Mouse (Mus musculus) megakaryocyte, embryonic 14.5 days (primary cell): ENCODE measurements around the gene Aph1a. TPM values are rescaled to one million over a fixed set of nuclear protein-coding genes. Genes with fewer than 3 reads are reported as not detected.

Source experiments
- H3K27me3 ChIP-seq: replicated peaks from 2 replicates; pipeline ENCODE3; 2012; ENCODE audit warnings: inconsistent platforms
- H3K36me3 ChIP-seq: replicated peaks from 2 replicates; pipeline ENCODE3; 2012; ENCODE audit warnings: low read length, inconsistent platforms, mixed read lengths
- H3K4me1 ChIP-seq: 2 replicates; pipeline ENCODE4 v1.6.1; 2012; ENCODE audit warnings: inconsistent platforms
- H3K4me3 ChIP-seq: replicated peaks from 2 replicates; pipeline ENCODE3; 2012; ENCODE audit warnings: moderate library complexity, mild to moderate bottlenecking, inconsistent platforms
- H3K9me3 ChIP-seq: 2 replicates; pipeline ENCODE4 v1.6.1; 2012; ENCODE audit warnings: inconsistent platforms
- FLI1 ChIP-seq: IDR thresholded peaks from 2 replicates; pipeline ENCODE4 v1.6.1; 2012; ENCODE audit warnings: low read length, inconsistent platforms, mixed read lengths
- GATA1 ChIP-seq: IDR thresholded peaks from 3 replicates; pipeline ENCODE4 v1.6.1; 2012; ENCODE audit warnings: mixed read lengths, low read length, inconsistent platforms, borderline replicate concordance
- polyA plus RNA-seq: library from polyadenylated mRNA; stranded (reverse); fragments of >175 nt; gene quantifications from 2 replicates; pipeline ENCODE4 v1.2.3, GENCODE M21; 2012; ENCODE audit warnings: low replicate concordance; ENCODE audit not compliant: insufficient read depth

Gene Aph1a
- polyA plus RNA-seq, 1 experiment, result 61.7 TPM

DNA sequence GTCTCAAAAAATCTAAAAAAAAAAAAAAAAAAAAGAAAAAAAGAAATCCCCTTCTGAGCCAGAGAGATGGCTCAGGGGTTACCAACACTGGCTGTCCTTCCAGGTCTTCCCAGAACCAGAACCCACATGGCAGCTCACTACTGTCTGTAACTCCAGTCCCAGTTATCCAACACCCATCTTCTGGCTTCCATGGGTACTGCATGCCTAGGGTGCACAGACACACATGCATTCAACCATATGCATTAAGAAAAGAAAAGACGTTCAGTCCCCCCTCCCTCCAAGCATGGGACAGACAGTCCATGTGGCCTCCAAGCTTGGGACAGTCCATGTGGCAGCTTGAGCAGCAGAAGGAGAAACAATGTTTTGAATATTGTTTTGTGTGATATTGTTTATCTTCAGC, 38.4 kb downstream of the Aph1a start:
- H3K4me3 ChIP-seq, result no peak overlapping the region
- no peak for TF ChIP-seq FLI1
- no peak for TF ChIP-seq GATA1

DNA sequence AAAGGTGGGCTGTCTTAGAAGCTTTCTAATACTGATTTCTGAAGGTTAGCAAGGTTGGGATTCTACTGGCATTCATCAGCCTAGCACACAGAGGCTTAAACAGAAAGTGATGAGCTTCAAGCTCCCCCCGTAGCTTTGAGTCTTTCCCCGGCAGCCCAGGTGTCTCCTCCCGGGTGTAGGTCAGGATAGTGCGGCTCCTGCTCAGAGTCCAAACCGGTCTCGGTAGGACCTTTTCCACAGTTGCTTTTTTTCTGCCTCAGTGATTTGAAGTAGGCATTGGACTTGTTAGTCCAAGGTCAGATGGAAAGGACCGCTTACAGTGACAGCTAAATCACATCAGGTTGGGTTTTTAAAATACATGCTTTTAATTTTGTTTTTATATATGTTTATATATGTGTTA, 38.8 kb downstream of the Aph1a start:
- Histone ChIP-seq H3K27me3 (no peaks in the 10 kb centered on the region), H3K9me3 (no peaks in the 10 kb centered on the region), H3K4me1 (peaks cover 47% of the 10 kb centered on the region), H3K4me3 (no peak overlapping the region), H3K36me3 (peaks cover 39% of the 10 kb centered on the region)
- no peak for TF ChIP-seq FLI1
- TF ChIP-seq GATA1, result no peak

More for the DNA sequence above, 38.4 kb downstream of the Aph1a start:
- H3K27me3 ChIP-seq, result no peaks in the 10 kb centered on the region
- no peaks in the 10 kb centered on the region for H3K9me3 ChIP-seq
- H3K4me1 ChIP-seq, result peaks cover 45% of the 10 kb centered on the region
- peaks cover 35% of the 10 kb centered on the region for H3K36me3 ChIP-seq

DNA sequence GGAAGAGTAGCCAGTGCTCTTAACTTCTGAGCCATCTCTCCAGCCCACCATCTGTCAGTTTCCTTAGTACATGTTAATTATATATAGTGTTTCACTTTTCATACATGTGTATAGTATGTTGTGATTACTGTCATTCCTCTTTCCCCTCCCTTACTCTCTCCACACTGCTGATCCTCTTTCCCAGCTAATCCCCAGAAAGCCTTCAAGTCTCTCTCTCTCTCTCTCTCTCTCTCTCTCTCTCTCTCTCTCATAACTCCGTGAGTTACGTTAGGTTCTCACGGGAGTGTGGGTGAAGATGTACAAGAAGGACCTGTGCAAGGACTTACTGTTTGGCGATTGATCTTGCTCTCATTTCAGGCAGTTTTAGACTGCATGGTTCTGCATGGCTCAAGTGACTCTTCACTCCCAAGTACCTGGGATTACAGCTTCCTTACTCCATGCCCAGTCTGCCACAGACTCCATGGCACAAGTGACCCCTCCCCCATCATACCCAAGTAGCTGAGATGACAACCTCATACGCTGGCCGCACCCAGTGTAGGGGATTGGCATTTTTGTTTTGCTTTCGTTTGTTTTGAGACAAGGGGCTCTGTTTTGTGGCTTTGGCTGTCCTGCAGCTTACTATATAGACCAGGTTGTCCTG, 39.5 kb downstream of the Aph1a start:
- H3K27me3 ChIP-seq, result no peaks in the 10 kb centered on the region
- no peak overlapping the region for H3K4me3 ChIP-seq
- H3K9me3 ChIP-seq, result no peaks in the 10 kb centered on the region
- H3K4me1 ChIP-seq, result peaks cover 49% of the 10 kb centered on the region
- no peak for TF ChIP-seq GATA1
- no peak for TF ChIP-seq FLI1
- H3K36me3 ChIP-seq, result peaks cover 46% of the 10 kb centered on the region

DNA sequence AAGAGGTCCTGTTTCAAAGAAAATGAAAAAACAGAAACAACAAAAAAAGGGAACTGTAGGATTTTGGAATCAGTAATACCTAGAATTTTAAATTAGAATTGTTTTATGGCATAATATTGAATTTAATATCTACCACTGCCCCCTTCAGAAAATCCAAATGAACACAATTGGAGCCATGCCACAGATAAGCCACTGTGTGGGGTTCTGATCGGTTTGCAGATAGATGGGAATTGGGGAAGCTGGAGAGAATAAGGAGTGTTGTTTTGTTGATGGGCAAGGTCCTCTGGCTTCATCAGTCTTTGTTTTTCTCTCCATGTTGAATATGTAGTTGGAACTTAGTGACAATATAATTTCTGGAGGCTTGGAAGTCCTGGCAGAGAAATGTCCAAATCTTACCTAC, 40.7 kb downstream of the Aph1a start:
- Histone ChIP-seq H3K36me3 (peaks cover 58% of the 10 kb centered on the region), H3K4me1 (peaks cover 46% of the 10 kb centered on the region), H3K4me3 (no peak overlapping the region), H3K27me3 (no peaks in the 10 kb centered on the region), H3K9me3 (no peaks in the 10 kb centered on the region)
- TF ChIP-seq GATA1, result no peak

DNA sequence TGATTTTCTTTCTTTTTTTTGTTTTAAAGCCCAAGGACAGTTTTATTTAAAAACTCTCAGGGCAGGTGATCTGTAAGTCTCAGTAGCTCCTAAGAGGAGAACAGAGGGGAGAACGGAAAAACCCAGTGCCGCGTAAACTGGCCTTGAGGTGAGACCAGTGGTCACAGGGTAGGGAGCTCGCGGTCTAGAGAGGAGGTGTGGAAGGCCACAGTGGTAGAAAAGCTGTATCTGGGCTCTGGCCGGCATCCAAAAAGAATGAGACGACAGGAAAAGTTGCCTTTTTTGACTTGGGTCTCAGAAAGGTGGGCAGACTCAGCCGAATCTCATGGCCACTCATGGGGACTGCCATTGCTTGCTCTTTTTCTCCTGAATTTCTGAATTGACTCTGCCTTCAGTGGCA, 44.4 kb downstream of the Aph1a start:
- H3K9me3 ChIP-seq, result no peaks in the 10 kb centered on the region
- H3K36me3 ChIP-seq, result peaks cover 91% of the 10 kb centered on the region
- H3K4me3 ChIP-seq, result no peak overlapping the region
- TF ChIP-seq FLI1 (no peak), GATA1 (no peak)
- H3K27me3 ChIP-seq, result no peaks in the 10 kb centered on the region
- H3K4me1 ChIP-seq, result peaks cover 45% of the 10 kb centered on the region

DNA sequence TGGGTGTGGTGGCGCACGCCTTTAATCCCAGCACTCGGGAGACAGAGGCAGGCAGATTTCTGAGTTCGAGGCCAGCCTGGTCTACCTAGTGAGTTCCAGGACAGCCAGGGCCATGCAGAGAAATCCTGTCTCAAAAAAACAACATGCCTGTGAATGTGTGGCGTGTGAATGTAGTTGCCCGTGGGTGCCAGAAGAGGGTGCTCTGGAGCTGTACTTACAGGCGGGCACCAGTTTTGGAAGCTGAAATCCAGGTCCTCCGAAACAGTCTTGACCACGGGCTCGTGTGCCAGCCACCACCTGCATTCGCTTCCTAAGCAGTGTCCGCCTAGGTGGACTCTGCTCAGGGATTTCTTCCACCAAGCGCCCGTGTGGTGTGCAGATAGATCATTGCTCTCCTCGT, 45.1 kb downstream of the Aph1a start:
- Histone ChIP-seq H3K9me3 (no peaks in the 10 kb centered on the region), H3K4me1 (peaks cover 44% of the 10 kb centered on the region), H3K27me3 (no peaks in the 10 kb centered on the region), H3K4me3 (no peak overlapping the region), H3K36me3 (peaks cover 90% of the 10 kb centered on the region)
- TF ChIP-seq GATA1, result no peak
- no peak for TF ChIP-seq FLI1

DNA sequence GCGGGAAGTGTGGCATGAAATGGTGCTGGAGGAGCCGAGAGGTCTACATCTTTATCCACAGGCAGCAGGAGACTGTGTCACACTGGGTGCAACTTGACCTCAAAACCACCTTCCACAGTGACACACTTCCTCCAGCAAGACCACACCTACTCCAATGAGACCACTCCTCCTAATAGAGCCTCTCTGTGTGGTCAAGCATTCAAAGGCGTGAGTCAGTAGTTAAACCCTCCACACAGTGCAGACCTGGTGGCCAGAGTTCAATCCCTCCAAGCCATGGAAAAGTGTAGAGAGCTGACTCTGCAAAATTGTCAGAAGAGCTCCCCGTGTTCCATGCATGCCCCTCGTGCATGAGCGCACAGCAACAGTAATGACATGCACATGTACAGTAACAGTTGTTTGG, 49.0 kb downstream of the Aph1a start:
- Histone ChIP-seq H3K4me3 (no peak overlapping the region), H3K4me1 (peaks cover 49% of the 10 kb centered on the region), H3K27me3 (no peaks in the 10 kb centered on the region), H3K36me3 (peaks cover 97% of the 10 kb centered on the region), H3K9me3 (no peaks in the 10 kb centered on the region)
- no peak for TF ChIP-seq GATA1
- TF ChIP-seq FLI1, result no peak

DNA sequence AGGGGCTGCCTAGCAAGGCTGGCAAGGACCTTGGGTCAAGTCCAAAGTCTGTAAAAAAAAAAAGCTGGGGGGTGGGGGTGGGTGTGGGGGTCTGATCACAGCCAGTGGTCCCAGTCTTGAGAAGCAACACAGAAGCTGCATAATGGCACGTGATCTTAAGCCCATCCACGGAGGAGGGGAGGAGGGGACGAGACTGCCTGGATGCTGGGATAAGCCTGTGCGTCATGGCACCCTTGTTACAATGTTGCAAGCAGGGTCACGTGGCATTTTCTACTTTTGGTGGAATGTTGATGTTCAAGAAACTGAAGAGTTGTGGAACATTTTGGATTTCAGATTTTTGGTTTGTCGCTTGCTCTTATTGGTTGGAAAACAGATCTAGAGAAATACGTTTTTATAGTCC, 49.5 kb downstream of the Aph1a start:
- H3K4me3 ChIP-seq, result peak overlapping the region; percentile 31
- H3K4me1 ChIP-seq, result peaks cover 44% of the 10 kb centered on the region
- no peak for TF ChIP-seq FLI1
- TF ChIP-seq GATA1, result no peak
- H3K36me3 ChIP-seq, result peaks cover 96% of the 10 kb centered on the region
- H3K27me3 ChIP-seq, result no peaks in the 10 kb centered on the region
- H3K9me3 ChIP-seq, result no peaks in the 10 kb centered on the region

DNA sequence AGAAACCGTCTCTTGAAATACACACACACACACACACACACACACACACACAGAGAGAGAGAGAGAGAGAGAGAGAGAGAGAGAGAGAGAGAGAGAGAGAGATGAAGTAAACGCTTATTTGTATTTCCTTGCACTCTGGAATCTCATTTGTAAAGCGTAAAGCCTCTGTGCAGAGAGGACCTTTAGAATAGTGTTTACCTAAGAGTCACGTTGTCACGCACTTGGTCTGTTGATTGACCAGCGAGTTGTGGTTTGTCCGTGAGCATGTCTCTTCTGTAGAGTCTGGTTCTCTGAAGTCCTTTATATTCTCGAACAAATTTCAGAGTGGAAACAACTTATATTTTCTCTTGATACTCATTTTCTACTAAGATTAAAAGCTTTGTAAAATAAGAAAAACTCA, 51.0 kb downstream of the Aph1a start:
- H3K4me3 ChIP-seq, result no peak overlapping the region
- H3K9me3 ChIP-seq, result no peaks in the 10 kb centered on the region
- H3K27me3 ChIP-seq, result no peaks in the 10 kb centered on the region
- H3K4me1 ChIP-seq, result peaks cover 45% of the 10 kb centered on the region
- H3K36me3 ChIP-seq, result peaks cover 86% of the 10 kb centered on the region
- no peak for TF ChIP-seq GATA1
- no peak for TF ChIP-seq FLI1

DNA sequence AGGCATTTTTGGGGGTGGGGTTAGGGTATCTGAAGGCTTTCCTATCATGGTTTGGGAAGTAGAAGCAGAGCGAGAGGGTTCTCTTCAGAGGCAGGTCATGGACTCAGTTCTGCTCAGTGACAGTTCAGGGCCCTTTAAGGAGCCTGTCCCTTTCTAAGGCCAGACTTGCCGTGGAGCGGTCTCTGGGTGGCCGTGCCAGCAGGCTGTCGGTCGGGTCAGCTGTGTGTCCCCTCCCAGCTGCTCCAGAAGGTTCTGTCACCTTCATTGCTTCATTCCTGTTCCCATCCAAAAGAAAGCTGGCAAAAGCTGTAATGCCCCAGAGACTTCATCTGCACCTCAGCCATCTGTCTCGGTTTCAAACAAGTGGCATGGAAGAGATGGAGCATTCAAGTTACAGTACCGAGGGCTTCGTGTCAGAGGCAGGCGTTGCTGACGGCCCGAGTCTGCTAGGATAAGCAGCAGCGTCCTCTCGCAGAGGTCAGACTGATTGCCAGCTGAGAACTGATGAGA, 52.0 kb downstream of the Aph1a start:
- Histone ChIP-seq H3K4me3 (no peak overlapping the region), H3K9me3 (no peaks in the 10 kb centered on the region), H3K4me1 (peaks cover 41% of the 10 kb centered on the region), H3K36me3 (peaks cover 76% of the 10 kb centered on the region), H3K27me3 (no peaks in the 10 kb centered on the region)
- TF ChIP-seq FLI1 (no peak), GATA1 (no peak)

Other genes with a start within 250 kb of the Aph1a start
- 222 and 245 TPM in 2 replicates for gene Mcl1, start 235.2 kb upstream of the Aph1a start, polyA plus RNA-seq
- 0.83 TPM in 1 of 2 replicates, not detected in the other for gene Adamtsl4, start 206.1 kb upstream of the Aph1a start, polyA plus RNA-seq
- 274 and 549 TPM in 2 replicates for gene Ecm1, start 154.4 kb upstream of the Aph1a start, polyA plus RNA-seq
- 22.7 and 22.9 TPM in 2 replicates for gene Tars2, start 133.8 kb upstream of the Aph1a start, polyA plus RNA-seq
- 3.0 and 3.4 TPM in 2 replicates for gene Rprd2, start 75.1 kb upstream of the Aph1a start, polyA plus RNA-seq
- 1.9 and 6.5 TPM in 2 replicates for gene Prpf3, start 38.1 kb upstream of the Aph1a start, polyA plus RNA-seq
- 36.5 and 191 TPM in 2 replicates for gene Mrps21, start 22.4 kb upstream of the Aph1a start, polyA plus RNA-seq
- gene Ciart, start 11.7 kb upstream of the Aph1a start, polyA plus RNA-seq, result 10.4 and 16.9 TPM in 2 replicates
- gene BC028528, start 2.0 kb upstream of the Aph1a start, polyA plus RNA-seq, result 0.30 TPM in 1 of 2 replicates, not detected in the other
- not detected in 2 replicates for gene Car14, start 10.7 kb downstream of the Aph1a start, polyA plus RNA-seq
- gene Anp32e, start 35.3 kb downstream of the Aph1a start, polyA plus RNA-seq, result 3.7 and 183 TPM in 2 replicates
- gene Plekho1, start 102.0 kb downstream of the Aph1a start, polyA plus RNA-seq, result 556 and 663 TPM in 2 replicates
- 19.1 and 19.4 TPM in 2 replicates for gene Vps45, start 164.5 kb downstream of the Aph1a start, polyA plus RNA-seq
- 9.2 and 12.9 TPM in 2 replicates for gene Otud7b, start 210.6 kb downstream of the Aph1a start, polyA plus RNA-seq